Mouse (Mus musculus) heart, adult 2 months (tissue): ENCODE results near the gene Chrna3. TPM values are rescaled to one million over a fixed set of nuclear protein-coding genes. Genes with fewer than 3 reads are reported as not detected.

Experiments
- DNase-seq, 2 experiments: peaks; one replicate each; pipeline ENCODE4 v3.0.0; 2021
- H3K27ac ChIP-seq: fragments of 200-600 bp; 2 replicates; pipeline ENCODE4 v1.8.1; 2022
- H3K27me3 ChIP-seq: fragments of 200-500 bp; 2 replicates; pipeline ENCODE4 v1.6.1; 2012; ENCODE audit warnings: mild to moderate bottlenecking, low read length, inconsistent platforms, mixed read lengths; ENCODE audit not compliant: control insufficient read depth, insufficient read depth
- H3K36me3 ChIP-seq: fragments of 200-500 bp; 2 replicates; pipeline ENCODE4 v1.6.1; 2012; ENCODE audit warnings: low read length, inconsistent platforms; ENCODE audit not compliant: control insufficient read depth, insufficient read depth
- H3K4me1 ChIP-seq: fragments of 200-500 bp; 2 replicates; pipeline ENCODE4 v1.6.1; 2011; ENCODE audit warnings: low read length; ENCODE audit not compliant: control insufficient read depth, insufficient read depth
- H3K4me3 ChIP-seq: fragments of 200-600 bp; 2 replicates; pipeline ENCODE4 v1.8.1; 2022
- H3K79me2 ChIP-seq: fragments of 200-500 bp; replicated peaks from 2 replicates; pipeline ENCODE4 v1.6.1; 2012; ENCODE audit warnings: mild to moderate bottlenecking, inconsistent platforms, low read length, moderate library complexity, mixed read lengths; ENCODE audit not compliant: control insufficient read depth, insufficient read depth
- H3K9ac ChIP-seq: fragments of 200-500 bp; 2 replicates; pipeline ENCODE4 v1.6.1; 2012; ENCODE audit warnings: low read depth, mild to moderate bottlenecking, control low read depth, inconsistent platforms, low read length, mixed read lengths
- CTCF ChIP-seq: fragments of 200-600 bp; IDR thresholded peaks from 2 replicates; pipeline ENCODE4 v1.8.1; 2022; ENCODE audit warnings: antibody characterized with exemption, mild to moderate bottlenecking, moderate library complexity
- EP300 ChIP-seq: fragments of 200-500 bp; IDR thresholded peaks from 2 replicates; pipeline ENCODE4 v1.6.1; 2011; ENCODE audit warnings: low read depth, low read length, control low read depth; ENCODE audit not compliant: insufficient read depth
- POLR2A ChIP-seq: fragments of 200-500 bp; IDR thresholded peaks from 2 replicates; pipeline ENCODE4 v1.6.1; 2011; ENCODE audit warnings: mild to moderate bottlenecking, low read depth, low read length, control low read depth; ENCODE audit not compliant: insufficient read depth
- WGBS: fragments of 180-500 bp; shearing (Covaris S2); methylation state at CpG from one replicate; pipeline ENCODE4 v1.1.7; 2018; 5-methylcytosine and 5-hydroxymethylcytosine counted together
- intact Hi-C: fragments of 180-260 bp; cut with DNase I; formaldehyde crosslinking; loops from one replicate; pipeline ENCODE4 v1.15.1; 2025
- polyA plus RNA-seq: library from polyadenylated mRNA; depleted of rRNA; stranded (reverse); fragments of >200 nt; gene quantifications from 2 replicates; pipeline ENCODE4 v1.2.3, GENCODE M21; 2012
- total RNA-seq, 2 experiments: library from RNA; stranded (reverse); gene quantifications; 2 replicates each; pipeline ENCODE4 v1.2.3; 2021

The Chrna3 gene
- total and polyA plus RNA-seq, 3 experiments = 0.11 to 0.37 TPM; not detected in 1

- Histone ChIP-seq H3K4me1 (no peaks in the 10 kb centered on the region), H3K36me3 (no peaks in the 10 kb centered on the region), H3K79me2 (no peaks in the 10 kb centered on the region), H3K9ac (no peak overlapping the region), H3K27ac (no peak overlapping the region), H3K4me3 (no peak overlapping the region), H3K27me3 (0 out of 2 replicates have a peak, but pooled peaks cover 1% of the 10 kb centered on the region)
- DNase-seq = no peak
- TF ChIP-seq EP300 = no peak
- TF ChIP-seq CTCF = no peak
- no peak for TF ChIP-seq POLR2A
- WGBS = 40% methylated on average over 3 of the region's 3 CpGs
- intact Hi-C loops = no loop called here
These were observed 9.4 kb downstream of the Chrna3 start for GRCm38 (mm10) chr9:55016926-55017325.

- Histone ChIP-seq H3K79me2 (no peaks in the 10 kb centered on the region), H3K27me3 (0 out of 2 replicates have a peak, but pooled peaks cover 3% of the 10 kb centered on the region), H3K4me1 (no peaks in the 10 kb centered on the region), H3K27ac (no peak overlapping the region), H3K36me3 (no peaks in the 10 kb centered on the region), H3K4me3 (no peak overlapping the region), H3K9ac (no peak overlapping the region)
- no peak for TF ChIP-seq POLR2A
- TF ChIP-seq EP300 = no peak
- TF ChIP-seq CTCF = no peak
- 44% methylated on average over 6 of the region's 6 CpGs for WGBS
- intact Hi-C loops = no loop called here
- no peak for DNase-seq
These were observed 15.6 kb downstream of the Chrna3 start for GRCm38 (mm10) chr9:55010588-55011350.

DNA sequence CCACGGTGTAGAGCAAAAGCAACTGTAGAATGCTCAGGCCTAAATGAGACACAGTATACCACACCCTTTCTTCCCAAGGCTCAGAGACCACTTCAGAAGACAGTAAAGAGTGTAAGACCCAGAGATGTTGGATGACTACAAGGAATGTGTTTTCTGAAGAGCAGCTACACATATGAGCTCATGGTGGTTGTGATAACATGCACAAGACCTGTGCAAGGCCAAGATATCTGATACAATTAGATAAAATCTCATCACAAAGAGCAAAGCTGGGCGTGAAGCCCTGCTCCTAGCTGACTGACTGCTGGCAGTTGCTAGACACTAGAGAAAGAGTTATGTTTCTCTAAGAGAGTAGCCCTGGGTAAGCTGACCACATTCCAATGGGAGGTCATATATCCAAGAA is 16.7 kb downstream of the Chrna3 start:
- Histone ChIP-seq H3K27me3 (0 out of 2 replicates have a peak, but pooled peaks cover 3% of the 10 kb centered on the region), H3K27ac (no peak overlapping the region), H3K4me3 (no peak overlapping the region), H3K4me1 (no peaks in the 10 kb centered on the region), H3K79me2 (no peaks in the 10 kb centered on the region), H3K9ac (no peak overlapping the region), H3K36me3 (no peaks in the 10 kb centered on the region)
- TF ChIP-seq CTCF (no peak), EP300 (no peak), POLR2A (no peak)
- intact Hi-C loops = no loop called here
- WGBS = 66% methylated on average over 2 of the region's 2 CpGs
- no peak for DNase-seq

GRCm38 (mm10) chr9:55003609-55004008 is 22.8 kb downstream of the Chrna3 start:
- no peak for TF ChIP-seq EP300
- no peak for TF ChIP-seq POLR2A
- TF ChIP-seq CTCF = no peak
- no peaks in the 10 kb centered on the region for H3K4me1 ChIP-seq
- H3K9ac ChIP-seq = no peak overlapping the region
- H3K4me3 ChIP-seq = no peak overlapping the region
- 71% methylated on average over 4 of the region's 4 CpGs for WGBS
- H3K79me2 ChIP-seq = no peaks in the 10 kb centered on the region
- H3K27ac ChIP-seq = no peak overlapping the region
- no peak for DNase-seq
- H3K27me3 ChIP-seq = no peaks in the 10 kb centered on the region
- intact Hi-C loops = no loop called here
- H3K36me3 ChIP-seq = no peaks in the 10 kb centered on the region

GRCm38 (mm10) chr9:54995645-54996044 is 30.7 kb downstream of the Chrna3 start:
- 48% methylated on average over 3 of the region's 3 CpGs for WGBS
- DNase-seq = no peak
- H3K27me3 ChIP-seq = no peaks in the 10 kb centered on the region; the same call in 1 of the 2 replicates

DNA sequence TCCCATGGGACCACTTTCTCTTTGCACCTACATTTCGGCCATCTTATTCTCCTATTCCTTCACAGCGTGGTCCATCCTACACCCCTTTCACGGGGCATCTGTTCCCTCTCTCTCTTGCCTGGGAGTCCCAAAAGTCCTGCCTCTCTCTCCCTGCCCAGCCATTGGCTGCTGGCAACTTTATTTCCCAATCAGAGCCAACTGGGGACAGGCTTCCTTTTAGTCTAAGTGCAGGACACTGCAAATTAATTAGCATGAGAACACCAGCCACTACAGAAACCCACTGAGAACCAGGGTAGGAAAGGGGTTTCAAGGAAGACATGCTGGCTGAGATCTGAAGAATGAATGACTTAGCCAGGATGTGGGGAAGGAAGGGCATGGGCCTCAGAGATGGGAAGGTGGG is 32.0 kb downstream of the Chrna3 start:
- intact Hi-C loops = no loop called here
- Histone ChIP-seq H3K27ac (no peak overlapping the region), H3K27me3 (no peaks in the 10 kb centered on the region; the same call in 1 of the 2 replicates), H3K9ac (no peak overlapping the region), H3K36me3 (no peaks in the 10 kb centered on the region), H3K4me1 (no peaks in the 10 kb centered on the region), H3K79me2 (no peaks in the 10 kb centered on the region), H3K4me3 (no peak overlapping the region)
- no peak for DNase-seq
- TF ChIP-seq CTCF = no peak
- TF ChIP-seq EP300 = no peak
- TF ChIP-seq POLR2A = no peak
- WGBS = 62% methylated on average over 3 of the region's 3 CpGs

More at GRCm38 (mm10) chr9:54995645-54996044, 30.7 kb downstream of the Chrna3 start:
- TF ChIP-seq POLR2A (no peak), CTCF (no peak), EP300 (no peak)
- intact Hi-C loops = no loop called here
- H3K4me3 ChIP-seq = no peak overlapping the region
- H3K79me2 ChIP-seq = no peaks in the 10 kb centered on the region
- no peaks in the 10 kb centered on the region for H3K36me3 ChIP-seq
- no peak overlapping the region for H3K9ac ChIP-seq
- no peak overlapping the region for H3K27ac ChIP-seq
- H3K4me1 ChIP-seq = no peaks in the 10 kb centered on the region
